14 mouse cellular contexts compared by ENCODE assay signal in the genomic region with DNA sequence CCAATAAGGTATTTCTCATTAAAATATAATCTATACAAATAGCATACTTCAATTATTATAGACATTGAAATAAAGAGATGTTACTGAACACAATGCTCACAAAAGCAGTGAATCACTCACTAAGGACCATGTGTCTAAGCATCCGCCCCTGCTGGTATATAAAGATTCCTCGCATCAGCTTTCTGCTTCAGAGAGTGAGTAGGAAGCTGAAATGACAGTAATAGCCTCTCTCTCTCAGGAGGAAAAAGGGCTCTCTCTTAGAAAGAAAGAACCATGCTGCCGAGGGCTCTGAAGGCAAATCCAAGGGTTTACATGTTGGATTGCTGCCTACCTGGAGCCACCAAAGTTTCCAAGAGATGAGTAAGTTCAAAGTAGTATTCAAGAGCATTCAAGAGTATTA.
"Had no signal": no experiment of that assay in that cellular context is flagged by ENCODE, and none has a peak within 500 bp of the region (broad histone marks: within the 10 kb centered on the region; RNA-seq: fewer than 3 reads in every experiment).

No protein-coding gene starts in this region.

- H3K4me3 ChIP-seq: limb, embryonic 12.5 days; liver, embryonic 13.5 days; lung, embryonic 15.5 days; megakaryocyte, embryonic 14.5 days; midbrain, embryonic 12.5 days had no signal

- H3K27ac ChIP-seq: limb, embryonic 12.5 days; liver, embryonic 13.5 days; lung, embryonic 15.5 days; macrophage; midbrain, embryonic 12.5 days; stomach, postnatal 0 days had no signal

- DNase-seq: kidney, adult 8-10 months; kidney, postnatal 36 days; liver; liver, embryonic 13.5 days; liver, postnatal 0 days; lung, postnatal 14 days; thymus, adult 18-20 months; thymus, postnatal 14 days had no signal
